13 mouse cellular contexts compared by ENCODE assay signal in the genomic region with DNA sequence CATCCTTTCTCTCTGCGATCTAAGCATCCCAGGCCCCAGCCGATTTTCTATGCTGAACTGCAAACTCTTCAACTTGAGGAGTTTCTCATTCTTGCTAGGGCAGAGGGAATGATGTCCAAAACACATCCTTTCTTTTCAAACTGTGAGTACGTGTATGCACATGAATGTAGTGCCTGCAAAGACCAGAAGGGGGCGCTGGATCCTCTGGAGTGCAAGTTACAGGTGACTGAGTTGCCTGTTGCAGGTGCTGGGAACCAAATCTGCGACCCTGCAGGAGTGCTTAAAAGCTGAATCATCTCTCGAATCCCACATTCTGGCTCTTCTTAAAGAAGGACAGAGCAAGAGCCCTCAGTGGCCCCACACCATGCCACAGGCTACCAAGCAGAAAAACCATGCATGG. TPM values are rescaled to one million over a fixed set of nuclear protein-coding genes. Genes with fewer than 3 reads are reported as not detected.
DNase-seq lines count a peak whose midpoint lies in the region; ATAC-seq and TF ChIP-seq lines count a peak whose summit lies in the region.
"Had no signal": no experiment of that assay in that cellular context is flagged by ENCODE, and none has a peak within 500 bp of the region (broad histone marks: within the 10 kb centered on the region; RNA-seq: fewer than 3 reads in every experiment).

No protein-coding gene starts in this region.

- H3K4me2 ChIP-seq in hindbrain, postnatal 0 days (ENCODE audit: low read depth, low read length) = no peak overlapping the region
- H3K4me2 ChIP-seq in hindbrain, embryonic 13.5 days = no peak overlapping the region
- H3K4me2 ChIP-seq in midbrain, postnatal 0 days (ENCODE audit: low read depth, low read length, poor library complexity, severe bottlenecking) = no peak overlapping the region
- H3K4me2 ChIP-seq in midbrain, embryonic 14.5 days (ENCODE audit: low read length) = no peak overlapping the region
- H3K4me2 ChIP-seq: heart, embryonic 13.5 days; hindbrain, embryonic 15.5 days; liver, embryonic 13.5 days had no signal

- no peak for ATAC-seq in hindbrain, postnatal 0 days
- ATAC-seq in hindbrain, embryonic 13.5 days (ENCODE audit: low FRiP score) = no peak
- ATAC-seq in midbrain, postnatal 0 days (ENCODE audit: low FRiP score) = no peak
- no peak for ATAC-seq in midbrain, embryonic 14.5 days (ENCODE audit: low FRiP score, low TSS enrichment)

- no peak overlapping the region for H3K4me3 ChIP-seq in hindbrain, postnatal 0 days (ENCODE audit: low read length)
- H3K4me3 ChIP-seq in hindbrain, embryonic 13.5 days = no peak overlapping the region
- no peak overlapping the region for H3K4me3 ChIP-seq in midbrain, postnatal 0 days (ENCODE audit: low read depth, low read length)
- no peak overlapping the region for H3K4me3 ChIP-seq in midbrain, embryonic 14.5 days (replicated peaks; ENCODE audit: low read depth, low read length)
- H3K4me3 ChIP-seq: heart, embryonic 13.5 days; hindbrain, embryonic 15.5 days; liver, embryonic 13.5 days had no signal

- TF ChIP-seq CTCF in hindbrain, postnatal 0 days (IDR thresholded peaks at IDR 0.05; ENCODE audit: low read depth) = peak; percentile 34; the same call in 1 of the 2 replicates
- TF ChIP-seq CTCF in midbrain, postnatal 0 days (IDR thresholded peaks at IDR 0.05) = peak; percentile 46

- no peaks in the 10 kb centered on the region for H3K9me3 ChIP-seq in hindbrain, postnatal 0 days (ENCODE audit: low read length)
- no peaks in the 10 kb centered on the region for H3K9me3 ChIP-seq in hindbrain, embryonic 13.5 days
- H3K9me3 ChIP-seq in midbrain, postnatal 0 days (ENCODE audit: low read length) = no peaks in the 10 kb centered on the region
- H3K9me3 ChIP-seq in midbrain, embryonic 14.5 days (ENCODE audit: control insufficient read depth, low read length) = no peaks in the 10 kb centered on the region
- H3K9me3 ChIP-seq: heart, embryonic 13.5 days; hindbrain, embryonic 15.5 days; liver, embryonic 13.5 days had no signal

- no peak overlapping the region for H3K27ac ChIP-seq in hindbrain, postnatal 0 days
- no peak overlapping the region for H3K27ac ChIP-seq in hindbrain, embryonic 13.5 days
- no peak overlapping the region for H3K27ac ChIP-seq in midbrain, postnatal 0 days (ENCODE audit: low read depth, low read length)
- no peak overlapping the region for H3K27ac ChIP-seq in midbrain, embryonic 14.5 days (replicated peaks; ENCODE audit: low read depth, low read length)
- H3K27ac ChIP-seq: heart, embryonic 13.5 days; hindbrain, embryonic 15.5 days; liver, embryonic 13.5 days had no signal

- DNase-seq in hindbrain, postnatal 0 days (ENCODE audit: low spot score) = no peak
- DNase-seq in midbrain, postnatal 0 days (ENCODE audit: low spot score) = no peak
- no peak for DNase-seq in midbrain, embryonic 14.5 days
- peak; percentile 66 for DNase-seq in ZHBTc4 (ENCODE audit: low read depth, low spot score)
- peak; percentile 24 for DNase-seq in testis, postnatal 14 days (ENCODE audit: low spot score)
- no peak for DNase-seq in thymus, postnatal 14 days
- DNase-seq in thymus, adult 18-20 months = no peak
- DNase-seq: adrenal gland, adult 2 months; cerebellum, adult 11 months; liver, embryonic 13.5 days had no signal

- whole genome bisulfite sequencing in hindbrain, postnatal 0 days = 77% methylated on average over 6 of the region's 6 CpGs
- 81% methylated on average over 6 of the region's 6 CpGs for WGBS in hindbrain, embryonic 13.5 days
- 76% methylated on average over 6 of the region's 6 CpGs for WGBS in midbrain, postnatal 0 days
- WGBS in midbrain, embryonic 14.5 days = 74% methylated on average over 6 of the region's 6 CpGs

- H3K4me1 ChIP-seq in hindbrain, postnatal 0 days (ENCODE audit: insufficient read depth, low read length) = peaks cover 18% of the 10 kb centered on the region
- peaks cover 84% of the 10 kb centered on the region for H3K4me1 ChIP-seq in hindbrain, embryonic 13.5 days (replicated peaks)
- H3K4me1 ChIP-seq in midbrain, postnatal 0 days (ENCODE audit: insufficient read depth, low read length) = 0 out of 2 replicates have a peak, but pooled peaks cover 6% of the 10 kb centered on the region
- H3K4me1 ChIP-seq in midbrain, embryonic 14.5 days (ENCODE audit: control insufficient read depth, insufficient read depth, low read length) = peaks cover 35% of the 10 kb centered on the region

- no peaks in the 10 kb centered on the region for H3K27me3 ChIP-seq in hindbrain, postnatal 0 days (ENCODE audit: insufficient read depth, low read length)
- H3K27me3 ChIP-seq in hindbrain, embryonic 13.5 days = no peaks in the 10 kb centered on the region
- no peaks in the 10 kb centered on the region for H3K27me3 ChIP-seq in midbrain, postnatal 0 days (ENCODE audit: insufficient read depth, low read length)
- no peaks in the 10 kb centered on the region for H3K27me3 ChIP-seq in midbrain, embryonic 14.5 days (ENCODE audit: control insufficient read depth, insufficient read depth, low read length)
- H3K27me3 ChIP-seq: heart, embryonic 13.5 days; hindbrain, embryonic 15.5 days had no signal

- no peak overlapping the region for H3K9ac ChIP-seq in hindbrain, postnatal 0 days (replicated peaks; ENCODE audit: low read length)
- H3K9ac ChIP-seq in hindbrain, embryonic 13.5 days = no peak overlapping the region
- H3K9ac ChIP-seq in midbrain, postnatal 0 days (replicated peaks; ENCODE audit: low read length, poor library complexity, severe bottlenecking) = no peak overlapping the region
- no peak overlapping the region for H3K9ac ChIP-seq in midbrain, embryonic 14.5 days (replicated peaks; ENCODE audit: low read length)
- H3K9ac ChIP-seq: heart, embryonic 13.5 days; hindbrain, embryonic 15.5 days; liver, embryonic 13.5 days had no signal

- no peaks in the 10 kb centered on the region for H3K36me3 ChIP-seq in hindbrain, postnatal 0 days (ENCODE audit: insufficient read depth, low read length)
- H3K36me3 ChIP-seq in hindbrain, embryonic 13.5 days = peaks cover 7% of the 10 kb centered on the region
- H3K36me3 ChIP-seq in midbrain, postnatal 0 days (ENCODE audit: insufficient read depth, low read length) = peaks cover 3% of the 10 kb centered on the region
- H3K36me3 ChIP-seq in midbrain, embryonic 14.5 days (ENCODE audit: control insufficient read depth, insufficient read depth, low read length) = peaks cover 7% of the 10 kb centered on the region; the same call in 1 of the 2 replicates
- H3K36me3 ChIP-seq: hindbrain, embryonic 15.5 days; liver, embryonic 13.5 days had no signal

RNA-seq across cellular contexts. Expression of a gene that starts 13.0 kb away (rescaled TPM):
- 69.8 and 77.2 TPM in 2 replicates for total RNA-seq in hindbrain, postnatal 0 days (2014; rRNA removed)
- 49.1 and 50.1 TPM in 2 replicates for polyA plus RNA-seq in hindbrain, postnatal 0 days (2015; fragmentation: Nextera tagmentation; extraction: Ambion mirVana)
- polyA plus RNA-seq in hindbrain, embryonic 13.5 days (2015; fragmentation: Nextera tagmentation; extraction: Ambion mirVana) = 64.2 and 65.6 TPM in 2 replicates
- 75.6 and 78.8 TPM in 2 replicates for total RNA-seq in midbrain, postnatal 0 days (2014; rRNA removed)
- polyA plus RNA-seq in midbrain, postnatal 0 days (2015; fragmentation: Nextera tagmentation; extraction: Ambion mirVana) = 49.1 and 52.5 TPM in 2 replicates
- 67.5 and 82.4 TPM in 2 replicates for polyA plus RNA-seq in midbrain, embryonic 14.5 days (2014; fragmentation: Nextera tagmentation; extraction: Ambion mirVana)

Comparison
In these comparisons a context has a peak if more than half of its experiments do, and no peak if none do; other contexts are left out.
1. DNase-seq: peak in ZHBTc4 (single experiment) and testis, postnatal 14 days (single experiment); none in hindbrain, postnatal 0 days (single experiment), midbrain, postnatal 0 days (single experiment), midbrain, embryonic 14.5 days (single experiment), thymus, postnatal 14 days (single experiment) and thymus, adult 18-20 months (0 of 2).